Mouse (Mus musculus): ENCODE measurements at regions not wholly inside any gene's neighbourhood (a gene's known extent, or its start where the extent isn't known, plus 50 kb on each side); places are given as distances from the start of the nearest gene placed in this dataset.
"Not testable (repeated sequence)": the region's sequence is repeated elsewhere in the genome, so short reads cannot be mapped to it uniquely, and the experiment has no call there.

- DNase-seq, result no peak
Measured at GRCm38 (mm10) chr2:171586853-171587220, 456.4 kb downstream of the Cbln4 start.

GRCm38 (mm10) chr2:171586217-171586852 lies 456.9 kb downstream of the Cbln4 start:
- DNase-seq, result no peak

- DNase-seq, result no peak
Measured at GRCm38 (mm10) chr2:171574360-171574759, 468.9 kb downstream of the Cbln4 start.

- DNase-seq, result no peak
Measured at GRCm38 (mm10) chr2:171562656-171563055, 480.6 kb downstream of the Cbln4 start.

- not testable (repeated sequence) for DNase-seq
Measured at GRCm38 (mm10) chr2:171542768-171543167, 500.5 kb downstream of the Cbln4 start.

- no peak for DNase-seq
Measured at GRCm38 (mm10) chr2:171514876-171515275, 528.4 kb downstream of the Cbln4 start.

GRCm38 (mm10) chr2:171496620-171497019 lies 546.6 kb downstream of the Cbln4 start:
- DNase-seq, result no peak

GRCm38 (mm10) chr2:171493741-171494140 lies 549.5 kb downstream of the Cbln4 start:
- DNase-seq, result peak; percentile 79

- DNase-seq, result no peak
Measured at GRCm38 (mm10) chr2:171487284-171487683, 556.0 kb downstream of the Cbln4 start.

GRCm38 (mm10) chr2:171453241-171453640 lies 590.0 kb downstream of the Cbln4 start:
- no peak for DNase-seq

GRCm38 (mm10) chr2:171406057-171406456 lies 637.2 kb downstream of the Cbln4 start:
- no peak for DNase-seq

- DNase-seq, result no peak
Measured at GRCm38 (mm10) chr2:171388936-171389335, 654.3 kb downstream of the Cbln4 start.

GRCm38 (mm10) chr2:171373457-171373856 lies 641.9 kb downstream of the Dok5 start:
- no peak for DNase-seq

GRCm38 (mm10) chr2:171373016-171373415 lies 641.4 kb downstream of the Dok5 start:
- peak; percentile 6 for DNase-seq

GRCm38 (mm10) chr2:171371751-171372150 lies 640.1 kb downstream of the Dok5 start:
- DNase-seq, result no peak

- DNase-seq, result no peak
Measured at GRCm38 (mm10) chr2:171365553-171365952, 633.9 kb downstream of the Dok5 start.

- no peak for DNase-seq
Measured at GRCm38 (mm10) chr2:171364621-171365020, 633.0 kb downstream of the Dok5 start.

GRCm38 (mm10) chr2:171363381-171363780 lies 631.8 kb downstream of the Dok5 start:
- DNase-seq, result no peak

- DNase-seq, result no peak
Measured at GRCm38 (mm10) chr2:171358071-171358760, 626.6 kb downstream of the Dok5 start.

GRCm38 (mm10) chr2:171348156-171348555 lies 616.5 kb downstream of the Dok5 start:
- no peak for DNase-seq

- DNase-seq, result no peak
Measured at GRCm38 (mm10) chr2:171333816-171334757, 602.5 kb downstream of the Dok5 start.

GRCm38 (mm10) chr2:171332826-171333225 lies 601.2 kb downstream of the Dok5 start:
- no peak for DNase-seq

- DNase-seq, result no peak
Measured at GRCm38 (mm10) chr2:171331529-171331928, 599.9 kb downstream of the Dok5 start.

- DNase-seq, result no peak
Measured at GRCm38 (mm10) chr2:171326909-171327308, 595.3 kb downstream of the Dok5 start.
